Mouse (Mus musculus) skeletal muscle tissue, adult 2 months (tissue): Measurements from ENCODE around the gene Aanat.

ENCODE experiments used
- DNase-seq: peaks from one replicate; pipeline ENCODE4 v3.0.0-alpha.2; 2012; ENCODE audit warnings: low read depth, low spot score

Gene Aanat

DNA sequence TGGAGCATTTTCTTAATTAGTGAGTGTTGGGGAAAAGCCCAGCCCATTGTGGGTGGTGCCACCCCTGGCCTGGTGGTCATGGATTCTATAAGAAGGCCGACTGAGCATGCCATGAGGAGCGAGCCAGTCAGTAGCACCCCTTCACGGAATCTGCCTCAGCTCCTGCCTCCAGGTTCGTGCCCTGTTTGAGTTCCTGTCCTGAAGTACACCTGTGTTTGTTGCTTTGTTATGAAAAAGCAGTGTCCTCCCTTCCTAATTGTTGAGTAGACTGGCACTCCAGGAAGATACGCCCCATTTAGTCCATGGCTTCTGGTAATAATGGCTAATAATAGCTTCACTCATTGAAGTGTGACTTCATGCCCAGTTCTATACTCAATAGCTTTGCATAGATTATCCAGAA is at the start of gene Aanat:
Aanat (plus strand) TSS at position 123 of the 400 bp plus-strand sequence.
- DNase-seq = no peak

DNA sequence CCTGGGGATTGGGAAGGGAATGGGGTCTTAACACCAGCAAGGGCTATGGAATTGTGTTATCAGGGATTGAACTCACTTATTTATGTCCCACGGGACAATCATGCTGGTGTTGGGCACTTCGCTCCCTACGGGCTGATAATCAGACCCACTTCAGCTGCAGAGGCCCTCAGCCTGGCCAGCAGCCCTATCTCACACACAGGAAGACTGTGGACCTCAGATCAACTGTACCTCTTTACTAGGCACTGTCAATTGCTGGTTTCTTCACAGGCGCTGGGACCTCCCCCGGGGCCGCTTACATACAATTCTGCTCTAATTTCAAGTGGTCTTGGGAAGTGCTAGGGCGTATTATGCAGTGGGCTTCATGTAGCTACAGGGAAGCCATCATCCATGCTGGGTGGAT is 49.5 kb upstream of the Aanat start:
- DNase-seq = no peak

DNA sequence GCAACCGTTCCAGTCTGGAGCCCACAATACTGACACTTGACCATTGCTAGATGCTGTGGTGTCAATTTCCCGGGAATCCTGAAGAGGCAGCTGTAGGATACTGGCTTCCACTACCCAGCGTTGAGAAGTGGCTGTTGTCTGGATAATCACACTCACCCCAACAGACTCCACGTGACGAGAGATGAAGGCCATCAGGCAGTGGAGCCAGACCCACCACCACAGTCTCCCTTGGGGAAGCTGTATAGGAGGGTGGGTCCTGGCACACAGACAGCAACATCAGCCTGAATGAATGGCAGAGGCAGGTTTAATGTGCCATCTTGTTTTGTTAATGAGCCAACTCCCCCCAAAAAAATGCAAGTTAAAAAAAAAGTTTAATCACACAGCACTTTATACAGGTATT is 48.8 kb upstream of the Aanat start:
- no peak for DNase-seq

DNA sequence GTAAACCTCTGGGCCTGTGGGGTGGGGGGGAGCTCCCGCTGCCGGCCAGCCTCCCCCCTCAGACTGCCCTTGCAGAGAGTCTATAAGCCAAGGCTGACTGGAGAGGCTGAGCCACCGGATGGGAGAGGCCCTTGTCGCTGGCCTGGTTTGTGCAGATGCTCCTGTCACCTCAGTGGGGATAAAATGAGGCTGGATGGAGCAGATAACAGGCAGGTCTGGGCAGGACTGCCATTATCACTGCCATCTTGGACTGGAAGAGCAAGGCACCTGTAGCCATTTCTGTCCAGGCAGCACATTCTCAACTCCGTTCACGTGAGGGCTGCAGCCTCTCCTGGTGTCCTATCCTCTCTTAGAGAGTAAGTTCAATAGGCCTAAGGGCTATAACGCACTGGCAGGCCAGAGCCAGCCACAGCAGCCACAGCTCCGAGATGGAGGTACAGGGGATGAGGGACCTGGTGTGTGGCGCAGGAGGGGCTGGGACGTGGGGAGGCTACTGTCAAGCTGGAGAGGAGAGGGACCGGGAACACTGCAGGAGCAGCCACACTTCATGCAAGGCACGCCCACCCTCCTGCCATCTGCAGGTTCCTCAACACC is 48.0 kb upstream of the Aanat start:
- DNase-seq = no peak

DNA sequence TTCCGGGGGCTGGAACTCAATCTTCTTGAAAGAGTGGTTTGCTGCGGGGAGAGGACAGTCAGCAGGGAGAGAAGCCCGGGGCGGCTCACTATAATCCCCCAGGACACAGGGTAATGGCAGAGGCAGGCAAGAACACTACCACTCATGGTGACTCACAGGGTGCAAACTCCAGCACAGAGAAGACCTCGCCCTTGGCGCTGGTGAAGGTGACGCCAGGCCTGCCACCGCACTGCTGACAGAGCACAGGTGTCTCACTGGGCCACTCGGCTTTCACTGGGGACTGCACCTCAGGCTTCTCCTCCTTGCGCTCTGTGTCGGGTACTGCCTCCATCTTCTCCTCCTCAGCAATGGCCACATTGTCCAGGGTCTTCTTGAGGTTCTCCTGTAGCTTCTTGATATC is 45.0 kb upstream of the Aanat start:
- DNase-seq = no peak

DNA sequence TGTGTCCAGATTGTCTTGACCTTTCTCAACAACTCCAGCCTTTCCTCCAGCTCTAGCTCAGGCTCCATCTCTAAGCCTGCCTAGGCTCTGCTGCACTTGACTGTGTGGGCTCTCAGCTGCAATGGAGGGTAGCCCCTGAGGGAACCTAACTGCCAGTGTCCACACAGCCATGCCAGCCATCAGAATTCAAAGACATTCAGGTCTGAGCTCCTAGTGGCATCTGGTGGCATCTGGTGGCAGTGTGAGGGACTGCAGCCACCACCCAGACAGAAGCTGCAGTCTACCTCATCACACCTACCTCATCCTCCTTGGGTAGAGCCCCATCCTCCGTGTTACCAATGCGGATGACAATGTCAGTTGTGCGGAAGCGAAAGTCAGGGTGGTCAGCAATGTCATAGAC is 43.1 kb upstream of the Aanat start:
- no peak for DNase-seq

DNA sequence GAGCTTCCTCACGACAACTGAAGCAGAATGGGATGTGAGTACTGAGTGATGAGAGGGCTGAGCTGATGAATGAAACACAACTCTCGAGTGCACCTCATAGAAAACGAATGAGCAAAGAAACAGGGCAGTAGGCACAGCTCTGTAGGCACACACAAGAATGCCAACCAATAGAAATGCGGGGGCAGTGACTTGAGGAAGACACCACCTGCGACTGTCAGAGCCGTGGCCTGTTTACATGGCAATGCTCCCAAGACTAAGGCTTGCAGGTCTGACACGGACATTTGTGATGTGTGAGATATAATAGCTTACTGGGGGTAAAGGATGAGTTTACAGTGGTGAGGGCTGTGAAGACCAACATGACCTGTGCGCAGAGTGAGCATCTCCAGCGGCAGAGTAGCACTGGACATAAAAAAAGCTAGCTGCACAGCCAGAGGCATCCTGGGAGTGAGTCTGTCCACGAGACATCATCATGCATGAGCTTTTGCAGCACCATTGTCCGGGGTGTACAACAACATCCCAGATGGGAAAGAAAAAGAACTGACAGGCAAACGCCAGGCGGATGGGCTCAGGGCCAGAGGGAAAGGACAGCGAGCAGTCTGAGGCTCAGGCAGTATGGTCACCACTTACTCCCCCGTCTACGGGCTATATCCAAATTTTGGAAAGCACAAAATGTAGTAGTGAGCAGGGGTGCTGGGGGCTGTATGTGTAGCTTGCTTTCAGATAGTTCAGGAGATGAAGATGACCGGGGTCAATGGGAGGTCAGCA is 38.8 kb upstream of the Aanat start:
- no peak for DNase-seq

DNA sequence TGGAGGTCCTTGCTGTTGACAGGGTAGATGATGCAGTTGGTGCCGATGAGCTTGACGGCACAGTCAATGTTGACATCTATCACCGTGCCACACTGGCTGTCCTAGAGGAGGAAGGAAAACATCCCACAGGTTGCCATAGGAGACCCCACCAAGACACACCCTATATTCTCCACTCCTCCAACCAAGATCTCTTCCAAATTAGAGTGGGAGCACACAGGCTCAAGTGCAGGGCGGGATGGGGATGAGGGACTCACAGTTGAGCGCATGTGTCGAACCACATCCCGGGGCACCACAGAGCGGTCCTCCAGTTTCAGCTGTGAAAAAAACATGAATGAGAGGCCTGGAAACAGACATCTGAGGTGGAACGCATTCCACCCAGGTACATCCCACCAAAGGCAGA is 37.5 kb upstream of the Aanat start:
- no peak for DNase-seq

DNA sequence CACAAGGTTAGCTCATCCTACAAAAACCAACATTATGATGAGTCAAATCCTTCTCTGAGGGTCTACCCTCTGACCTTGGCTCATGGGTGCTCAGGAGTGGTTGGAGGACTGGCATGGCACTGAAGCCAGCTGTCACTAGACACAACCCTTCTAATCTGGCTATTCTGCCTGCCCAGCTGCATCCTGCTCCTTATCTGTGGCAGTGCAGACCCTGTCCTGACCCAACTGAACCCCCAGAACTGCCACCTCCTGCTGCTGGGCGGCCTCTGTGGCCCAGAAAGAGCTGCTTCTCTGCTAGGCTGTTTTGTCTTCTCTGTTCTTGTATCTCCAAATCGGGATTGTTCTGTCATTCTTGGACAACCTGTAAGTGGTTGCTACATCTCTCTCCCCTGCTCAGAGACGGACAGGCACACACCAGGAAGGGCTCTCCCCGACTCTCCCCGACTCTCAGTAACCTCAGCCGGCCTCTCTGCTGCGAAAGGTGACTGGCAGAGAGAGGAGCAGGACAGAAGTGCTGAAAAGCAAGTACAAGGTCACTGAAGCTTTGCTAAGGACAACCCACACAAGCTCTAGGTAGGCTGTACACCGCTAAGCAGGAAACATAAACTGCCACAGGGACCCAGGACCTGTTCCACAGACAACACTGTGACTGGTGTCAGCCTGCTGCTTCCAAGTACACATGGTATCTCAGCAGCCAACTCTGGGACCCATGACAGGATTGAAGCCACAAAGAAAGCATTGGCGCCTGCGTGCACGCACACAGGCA is 36.8 kb upstream of the Aanat start:
- no peak for DNase-seq

DNA sequence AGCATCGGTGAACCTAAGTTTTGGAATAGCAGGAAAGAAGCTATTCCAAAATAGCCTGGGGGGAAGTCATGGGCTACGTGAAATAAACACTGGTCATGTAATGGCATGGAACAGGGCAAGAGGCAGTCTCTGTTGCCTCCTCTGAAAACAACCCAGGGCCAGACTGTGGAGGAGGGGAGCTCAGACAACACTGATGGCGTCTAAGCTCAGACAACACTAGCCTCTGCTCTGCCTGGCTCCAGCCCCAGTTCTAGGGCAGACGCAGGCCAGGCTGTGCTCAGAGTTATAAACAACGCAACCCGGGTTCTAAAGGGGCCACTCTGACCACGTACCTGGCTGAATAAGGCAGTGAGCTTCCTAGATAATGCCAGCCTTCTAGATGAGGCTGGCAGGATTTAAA is 35.5 kb upstream of the Aanat start:
- no peak for DNase-seq

DNA sequence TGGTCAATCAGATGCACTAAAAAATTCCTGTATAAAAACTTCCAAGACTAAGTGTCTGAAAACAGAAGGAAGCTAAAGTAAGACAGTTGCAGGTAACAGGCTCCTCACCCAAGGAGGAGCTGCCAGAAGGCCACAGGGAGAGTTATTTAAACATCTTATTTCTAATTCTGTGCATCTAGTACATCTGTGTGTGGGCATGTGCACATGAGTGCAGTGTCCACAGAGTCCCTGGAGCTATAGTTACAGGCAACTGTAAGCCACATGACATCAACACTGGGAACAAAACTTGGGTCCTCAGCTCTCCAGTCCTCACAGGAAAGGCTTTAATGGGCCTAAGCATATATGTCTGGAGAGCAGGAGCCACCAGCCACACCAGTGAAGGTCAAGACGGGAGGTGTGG is 34.0 kb upstream of the Aanat start:
- no peak for DNase-seq

DNA sequence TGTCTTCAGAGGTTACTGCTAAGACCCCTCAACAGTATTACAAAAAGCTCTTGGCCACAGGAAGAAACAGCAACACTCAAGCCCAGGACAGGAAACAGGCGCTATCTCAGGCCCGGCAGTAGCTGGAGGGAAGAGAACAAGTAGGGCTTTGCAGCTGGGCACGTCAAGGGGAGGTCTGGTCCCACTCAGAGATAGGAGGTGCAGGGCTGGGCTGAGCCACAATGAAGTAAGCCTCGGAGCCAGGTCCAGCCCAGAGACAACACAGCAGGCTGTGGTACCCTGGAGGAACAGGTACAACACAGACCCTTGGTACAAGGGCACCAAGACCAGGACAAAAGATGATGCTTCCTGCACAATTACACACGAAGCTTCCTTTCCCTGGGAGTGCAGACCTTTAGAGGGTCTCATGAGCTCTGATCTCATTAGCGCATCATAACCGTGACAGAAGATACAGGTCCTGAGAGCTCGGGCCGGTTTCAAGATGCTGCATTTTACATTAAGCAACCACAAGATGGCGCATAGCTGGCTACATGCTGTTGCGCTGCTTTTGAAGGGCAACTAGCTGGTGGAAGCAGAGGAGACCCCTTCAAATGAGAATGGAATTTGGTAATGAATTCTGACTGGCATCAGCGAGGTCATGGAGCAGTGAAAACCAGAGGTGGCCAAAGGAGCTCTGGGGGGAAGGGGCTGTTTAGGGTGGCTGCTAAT is 31.9 kb upstream of the Aanat start:
- DNase-seq = no peak

DNA sequence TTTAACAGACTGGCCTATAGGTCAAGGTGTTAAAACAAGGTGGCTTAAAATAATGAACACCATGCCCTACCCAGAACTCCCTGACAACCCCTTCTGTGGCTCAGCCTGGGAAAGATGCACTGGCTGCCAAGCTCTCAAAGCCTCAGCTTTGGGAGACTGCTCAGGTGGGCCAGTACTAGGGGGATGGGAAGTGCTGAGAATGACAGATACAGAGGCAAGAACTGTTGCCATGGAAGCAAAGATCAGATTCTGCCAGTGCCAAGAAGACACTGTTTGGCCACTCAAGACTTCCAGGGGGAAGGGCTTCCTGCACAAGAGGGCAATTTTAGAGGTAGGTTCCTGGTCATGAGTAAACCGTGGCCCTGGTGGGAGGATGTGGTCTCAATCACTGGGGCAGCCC is 30.7 kb upstream of the Aanat start:
- DNase-seq = no peak

DNA sequence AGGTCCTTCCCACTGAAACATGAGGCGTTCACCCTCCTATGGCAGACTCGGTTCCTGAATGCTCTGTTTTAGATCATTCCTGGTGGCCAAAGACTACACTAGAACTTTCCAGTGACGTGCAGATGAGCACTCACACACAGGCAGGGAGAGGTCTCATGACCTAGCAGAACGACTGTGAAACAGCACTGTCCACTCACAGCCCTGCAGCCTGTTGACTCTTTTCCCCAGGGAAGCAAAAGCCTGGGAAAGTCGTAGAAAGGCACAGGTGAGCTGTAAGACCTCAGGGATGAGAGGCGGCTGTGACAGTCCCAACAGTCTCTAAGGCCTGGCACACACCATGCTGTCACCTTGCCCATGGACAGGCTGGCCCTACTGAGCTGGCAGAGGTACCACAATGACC is 29.9 kb upstream of the Aanat start:
- no peak for DNase-seq

DNA sequence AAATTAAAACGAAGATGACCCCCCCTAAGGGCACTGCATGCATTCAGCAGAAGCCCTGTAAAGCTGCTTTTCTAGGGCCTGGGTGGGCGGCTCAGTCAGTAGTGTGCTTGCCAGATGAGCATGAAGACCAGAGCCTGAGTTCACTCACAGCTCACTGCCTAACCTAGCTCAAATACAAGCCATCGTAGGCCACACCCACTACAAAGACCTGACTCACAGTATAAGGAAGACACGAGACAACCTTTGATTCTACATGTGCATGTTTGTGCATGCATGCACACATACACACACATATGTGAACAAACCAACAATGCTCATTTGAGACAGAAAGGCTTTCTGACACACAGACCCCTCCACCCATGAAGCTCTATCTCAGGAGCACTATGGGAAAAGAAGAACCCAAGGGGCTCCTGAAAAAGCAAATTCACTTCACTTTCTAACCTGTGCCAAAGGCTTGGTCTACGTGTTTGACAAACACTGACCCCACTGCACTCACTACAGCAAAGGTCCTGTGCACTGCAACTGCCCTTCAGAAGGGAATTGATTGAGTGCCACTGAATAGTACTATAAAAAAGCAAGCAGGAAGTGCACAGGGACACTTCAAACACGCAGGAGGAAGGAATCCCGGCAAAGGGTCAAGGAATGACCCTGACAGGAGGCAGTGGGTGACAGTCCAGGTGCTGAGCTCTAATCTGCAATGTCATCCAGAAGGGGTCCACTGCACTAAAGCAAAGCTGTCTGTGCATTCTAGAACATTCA is 20.8 kb upstream of the Aanat start:
- DNase-seq = no peak

DNA sequence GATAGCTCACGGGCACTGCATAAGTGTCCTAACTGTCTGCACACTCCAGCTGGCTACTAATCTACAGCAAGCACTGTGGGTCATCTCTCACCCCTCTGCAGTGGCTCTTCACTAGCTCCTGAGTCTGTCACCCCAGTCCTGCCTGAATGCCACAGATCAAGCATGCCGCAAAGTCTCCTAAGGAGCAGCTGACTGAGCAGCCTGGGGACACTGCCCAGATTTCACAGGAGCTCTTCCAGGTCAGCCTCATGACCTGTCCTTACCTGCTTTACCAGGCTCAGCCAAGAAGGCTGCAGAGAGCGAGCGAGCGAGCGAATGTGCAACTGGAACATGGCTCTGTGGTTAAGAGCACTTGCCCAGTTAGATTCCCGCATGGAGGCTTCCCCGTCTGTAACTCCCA is 18.7 kb upstream of the Aanat start:
- peak; percentile 64 for DNase-seq

DNA sequence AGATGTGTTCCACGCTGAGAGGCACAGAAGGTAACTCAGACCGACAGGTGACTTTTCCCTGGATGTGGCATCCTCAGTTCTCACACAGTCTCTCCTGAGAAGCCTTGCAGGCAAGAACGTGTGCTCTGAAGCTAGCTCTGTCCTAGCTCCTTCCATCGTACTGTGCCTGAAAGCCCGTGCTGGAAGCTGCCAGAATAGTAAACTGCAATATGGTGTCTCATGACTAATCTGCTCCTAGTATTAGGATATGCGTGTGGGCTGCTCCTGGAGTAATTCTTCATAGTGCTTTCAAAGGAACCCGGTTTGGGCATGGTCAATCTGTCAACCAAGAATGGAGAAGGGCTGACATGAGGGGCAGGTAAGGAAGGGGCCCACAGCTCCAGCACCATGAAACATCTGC is 15.4 kb upstream of the Aanat start:
- no peak for DNase-seq

DNA sequence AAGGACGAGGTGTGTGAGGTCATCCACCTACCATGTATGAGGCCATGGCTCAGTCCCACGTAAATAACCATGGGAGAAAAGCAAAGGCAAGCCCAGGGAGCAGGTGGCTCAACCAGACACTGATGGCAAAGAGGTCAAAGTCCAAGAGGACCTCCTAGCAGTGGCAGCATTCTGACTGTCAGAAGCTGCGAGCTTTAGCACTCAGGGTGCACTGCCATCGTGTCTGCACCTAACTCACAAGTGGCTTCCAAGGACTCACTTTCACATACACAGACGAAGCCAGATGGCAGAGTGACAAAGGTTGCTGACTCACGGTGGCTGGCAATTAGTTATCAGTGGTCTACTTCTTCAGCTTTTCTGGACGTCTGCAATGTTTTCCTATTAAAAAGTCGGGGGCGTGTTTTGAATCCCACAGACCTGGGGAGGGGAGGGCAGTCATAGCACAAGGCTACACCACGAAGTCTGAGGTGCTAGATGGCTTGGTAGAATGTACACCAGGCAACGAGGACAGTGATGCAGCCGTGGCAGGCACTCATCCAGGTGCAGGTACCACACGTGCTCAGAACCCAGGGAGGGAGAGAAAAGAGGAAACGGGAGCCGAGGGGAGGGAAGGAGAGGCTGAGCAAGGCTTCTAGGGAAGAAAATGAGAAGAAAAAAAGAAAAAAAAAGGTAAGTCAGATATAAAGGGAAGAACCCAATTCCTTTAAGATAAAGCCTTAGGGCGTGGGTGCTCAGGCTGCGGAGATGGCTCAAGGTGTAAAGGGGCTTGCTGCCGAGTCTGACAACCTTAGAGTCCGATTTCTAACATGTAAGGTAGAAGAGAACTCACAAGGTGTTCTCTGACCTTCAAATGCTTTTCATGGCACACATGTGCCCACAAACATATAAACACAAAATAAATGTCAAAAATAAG is 14.2 kb upstream of the Aanat start:
- DNase-seq = no peak

DNA sequence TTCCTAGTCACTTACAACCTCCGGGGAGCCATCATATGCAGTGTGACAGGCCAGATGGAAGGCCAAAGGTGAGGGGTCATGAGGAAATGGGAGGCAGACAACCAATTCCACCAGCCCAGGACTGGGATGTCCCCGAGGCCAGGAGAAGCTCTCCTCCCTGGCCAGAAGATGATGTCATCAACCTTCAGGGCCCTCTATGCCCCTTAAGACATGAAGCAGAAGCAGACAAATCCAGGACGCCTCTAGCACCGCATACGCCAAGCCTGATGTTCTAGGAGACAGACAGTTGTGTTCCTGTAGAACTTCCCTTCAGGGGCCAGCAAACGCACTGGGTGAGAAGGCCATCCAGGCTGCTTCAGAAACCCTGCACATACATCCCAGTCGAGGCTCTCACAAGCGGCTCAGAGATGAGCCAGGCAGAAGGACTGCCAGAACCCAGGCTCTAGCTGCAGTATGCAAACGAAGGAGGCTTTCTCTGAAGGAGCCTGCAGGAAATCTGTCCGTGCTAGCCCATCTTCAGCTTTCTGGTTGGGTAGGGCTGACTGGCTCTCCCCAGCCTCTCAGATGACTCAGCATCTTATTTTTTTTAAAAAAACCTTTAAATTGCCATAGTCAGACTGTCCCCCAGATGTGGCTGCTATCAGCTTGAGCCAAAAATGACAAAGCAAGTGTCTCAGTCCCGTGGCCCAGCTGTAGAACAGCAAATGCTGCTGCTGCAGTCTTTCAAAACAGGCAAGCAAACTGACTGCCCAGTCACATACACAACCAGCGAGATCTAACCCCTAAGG is 13.3 kb upstream of the Aanat start:
- DNase-seq = no peak

DNA sequence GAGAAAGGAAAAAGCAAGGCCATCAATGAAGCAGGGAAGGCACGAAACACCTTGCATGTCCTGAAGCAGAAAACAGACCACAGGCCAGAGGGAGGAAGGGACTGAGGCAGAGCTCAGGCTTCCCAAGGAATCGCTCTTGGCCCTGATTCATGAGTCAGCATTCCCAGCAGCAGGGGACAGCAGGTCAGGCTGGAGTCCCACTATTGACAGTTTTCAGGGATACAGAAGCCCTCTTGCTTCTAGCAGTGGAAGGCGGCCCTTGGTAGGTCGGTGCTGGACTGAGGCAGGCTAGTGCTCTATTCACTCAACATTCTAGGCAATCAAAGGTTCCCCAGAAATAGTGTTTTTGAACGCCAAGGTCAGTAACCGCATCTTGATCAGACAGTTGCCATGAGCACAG is 11.7 kb upstream of the Aanat start:
- no peak for DNase-seq
